Mouse (Mus musculus) ES-E14 (cell line): Measurements from ENCODE around the gene Il1r1.

Experiments
- HCFC1 ChIP-seq: IDR thresholded peaks from 2 replicates; pipeline ENCODE4 v1.6.1; 2012; ENCODE audit warnings: low read length, inconsistent platforms, borderline replicate concordance; ENCODE audit not compliant: insufficient read depth
- MAFK ChIP-seq: IDR thresholded peaks from 2 replicates; pipeline ENCODE4 v1.6.1; 2014; ENCODE audit warnings: mild to moderate bottlenecking, low read depth, low read length, inconsistent platforms; ENCODE audit not compliant: insufficient read depth
- ZC3H11A ChIP-seq: IDR thresholded peaks from 2 replicates; pipeline ENCODE4 v1.6.1; 2012; ENCODE audit warnings: low read depth, mild to moderate bottlenecking, inconsistent platforms, low read length, borderline replicate concordance
- ZNF384 ChIP-seq: IDR thresholded peaks from 2 replicates; pipeline ENCODE4 v1.6.1; 2012; ENCODE audit warnings: low read depth, low read length, inconsistent platforms

DNA sequence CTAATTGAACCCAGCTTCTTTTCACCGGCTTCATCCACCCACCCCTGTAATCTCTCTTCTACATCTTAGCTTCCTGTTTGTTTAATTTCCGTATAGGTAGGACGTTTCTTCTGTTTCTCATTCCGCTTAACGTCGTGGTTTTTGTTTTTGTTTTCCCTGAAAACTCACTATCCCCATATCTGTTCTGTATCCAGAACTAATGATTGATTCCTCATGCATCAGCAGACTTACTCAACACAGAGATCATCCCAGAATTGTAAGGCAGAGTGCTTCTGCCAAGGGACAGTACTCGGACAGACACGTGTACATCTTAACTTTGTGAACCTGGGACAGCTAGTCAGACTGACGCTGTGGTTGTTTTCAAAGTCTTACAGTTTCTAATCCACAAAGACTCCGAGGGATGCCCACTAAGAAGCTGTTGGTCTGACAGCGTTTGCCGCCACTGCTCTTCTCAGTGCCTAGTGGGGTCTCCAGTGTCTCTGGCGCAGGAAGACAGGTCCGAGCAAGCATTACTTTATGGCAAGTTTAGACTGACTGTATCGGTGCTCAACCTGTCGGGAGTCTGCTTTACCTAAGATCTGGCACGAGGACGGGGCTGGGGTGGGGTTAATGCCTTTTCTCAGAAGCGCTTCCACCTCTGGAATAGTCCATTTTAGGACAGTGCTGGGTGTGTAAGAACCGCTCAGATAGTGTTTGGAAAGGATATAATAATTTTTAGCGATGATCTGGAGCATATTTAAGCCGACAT is 100.2 kb downstream of the Il1r1 start:
- TF ChIP-seq MAFK (no peak), ZNF384 (no peak), ZC3H11A (no peak), HCFC1 (no peak)
